Mouse (Mus musculus) embryo, embryonic 11 days (tissue): ENCODE results near the gene Scgb2b7.
"Not testable (repeated sequence)": the region's sequence is repeated elsewhere in the genome, so short reads cannot be mapped to it uniquely, and the experiment has no call there.

Experiments
- DNase-seq: peaks from one replicate; pipeline ENCODE4 v3.0.0-alpha.2; 2015

The Scgb2b7 gene

GRCm38 (mm10) chr7:31705657-31706056 lies at the start of gene Scgb2b7:
Gene Scgb2b7, minus strand, starts transcription at chr7:31705757.
- DNase-seq: not testable (repeated sequence)

GRCm38 (mm10) chr7:31712365-31712764 lies 6.8 kb upstream of the Scgb2b7 start, which contains the start of gene Scgb1b7:
Gene Scgb1b7, plus strand, starts transcription at chr7:31712665.
- not testable (repeated sequence) for DNase-seq
